Mouse (Mus musculus) liver, embryonic 11.5 days (tissue): ENCODE data around the gene Cnga3. TPM values are rescaled to one million over a fixed set of nuclear protein-coding genes. Genes with fewer than 3 reads are reported as not detected.
A peak's percentile ranks its signal among the peaks of the same experiment; 100 is the strongest.

ENCODE experiments used
- ATAC-seq: fragments of 200-750 bp; cut with Nextera tagmentation; replicated peaks from 2 replicates; pipeline ENCODE4 v1.8.0; 2017; ENCODE audit warnings: moderate number of reproducible peaks, mild to moderate bottlenecking, moderate TSS enrichment, moderate library complexity; ENCODE audit not compliant: low FRiP score
- DNase-seq: peaks from one replicate; pipeline ENCODE4 v3.0.0-alpha.2; 2017; ENCODE audit warnings: low spot score
- H3K27ac ChIP-seq: fragments of 300-500 bp; sonication (generic); 2 replicates; pipeline ENCODE4 v1.5.1; 2014; ENCODE audit warnings: mild to moderate bottlenecking, low read depth, low read length, control low read depth
- H3K27me3 ChIP-seq: fragments of 300-500 bp; sonication (generic); replicated peaks from 2 replicates; pipeline ENCODE4 v1.6.1; 2014; ENCODE audit warnings: low read length, mixed read lengths; ENCODE audit not compliant: control insufficient read depth, insufficient read depth
- H3K36me3 ChIP-seq: fragments of 300-500 bp; sonication (generic); 2 replicates; pipeline ENCODE4 v1.6.1; 2014; ENCODE audit warnings: mild to moderate bottlenecking, low read length, moderate library complexity, mixed read lengths; ENCODE audit not compliant: control insufficient read depth, insufficient read depth
- H3K4me1 ChIP-seq: fragments of 300-500 bp; sonication (generic); replicated peaks from 2 replicates; pipeline ENCODE4 v1.6.1; 2014; ENCODE audit warnings: low read length, mixed read lengths; ENCODE audit not compliant: control insufficient read depth, insufficient read depth
- H3K4me2 ChIP-seq: fragments of 300-500 bp; sonication (generic); 2 replicates; pipeline ENCODE4 v1.6.1; 2014; ENCODE audit warnings: mild to moderate bottlenecking, control low read depth, moderate library complexity
- H3K4me3 ChIP-seq: fragments of 300-500 bp; sonication (generic); 2 replicates; pipeline ENCODE4 v1.5.1; 2014; ENCODE audit warnings: low read depth, low read length, control low read depth
- H3K9ac ChIP-seq: fragments of 300-500 bp; sonication (generic); 2 replicates; pipeline ENCODE4 v1.6.1; 2014; ENCODE audit warnings: low read depth, low read length, control low read depth
- H3K9me3 ChIP-seq: fragments of 300-500 bp; sonication (generic); 2 replicates; pipeline ENCODE4 v1.6.1; 2016; ENCODE audit warnings: low read length, inconsistent platforms, mixed read lengths; ENCODE audit not compliant: control insufficient read depth
- WGBS: fragments of 180-500 bp; shearing (Covaris S2); extraction: QIAGEN DNeasy Blood & Tissue Kit; methylation state at CpG from one replicate; pipeline ENCODE4 v1.1.7; 2014; 5-methylcytosine and 5-hydroxymethylcytosine counted together
- polyA plus RNA-seq: library from polyadenylated mRNA; unstranded; fragments of >200 nt; fragmentation: Nextera tagmentation; extraction: Ambion mirVana; gene quantifications from 2 replicates; pipeline ENCODE4 v1.2.1, GENCODE M21; 2014

Gene Cnga3
- polyA plus RNA-seq, 1 experiment from 2014 or later, result not detected

GRCm38 (mm10) chr1:37296414-37296813, 82.2 kb downstream of the Cnga3 start:
- ATAC-seq (no peak), DNase-seq (no peak)
- Histone ChIP-seq H3K36me3 (no peaks in the 10 kb centered on the region), H3K27me3 (no peaks in the 10 kb centered on the region), H3K27ac (no peak overlapping the region), H3K9me3 (no peaks in the 10 kb centered on the region), H3K4me2 (no peak overlapping the region), H3K9ac (no peak overlapping the region), H3K4me1 (peaks cover 7% of the 10 kb centered on the region), H3K4me3 (no peak overlapping the region)
- WGBS, result 42% methylated on average over 1 of the region's 1 CpGs

- no peaks in the 10 kb centered on the region for H3K27me3 ChIP-seq
- no peaks in the 10 kb centered on the region for H3K9me3 ChIP-seq
- H3K9ac ChIP-seq, result no peak overlapping the region
- 82% methylated on average over 2 of the region's 2 CpGs for WGBS
- no peak overlapping the region for H3K4me3 ChIP-seq
- DNase-seq (no peak), ATAC-seq (no peak)
- H3K4me1 ChIP-seq, result peaks cover 7% of the 10 kb centered on the region
- no peak overlapping the region for H3K27ac ChIP-seq
- no peaks in the 10 kb centered on the region for H3K36me3 ChIP-seq
- H3K4me2 ChIP-seq, result no peak overlapping the region
Measured at GRCm38 (mm10) chr1:37298904-37299303, 84.7 kb downstream of the Cnga3 start.

GRCm38 (mm10) chr1:37299540-37300491, 85.6 kb downstream of the Cnga3 start, which contains the start of gene Inpp4a:
TSS of gene Inpp4a (plus strand) at chr1:37299865.
- DNase-seq, result peak; percentile 95
- Histone ChIP-seq H3K4me3 (peak within 1 kb of the TSS; percentile 72), H3K9me3 (no peaks in the 10 kb centered on the region), H3K9ac (peak within 1 kb of the TSS; percentile 66), H3K27ac (0 out of 2 replicates have a peak within 1 kb of the TSS, but pooled peaks have one; percentile 16), H3K4me1 (peaks cover 7% of the 10 kb centered on the region), H3K4me2 (peak within 1 kb of the TSS; percentile 82), H3K27me3 (no peaks in the 10 kb centered on the region), H3K36me3 (no peaks in the 10 kb centered on the region)
- ATAC-seq, result peak; percentile 91
- 1% methylated on average over 76 of the region's 77 CpGs for WGBS

- no peak overlapping the region for H3K27ac ChIP-seq
- H3K4me3 ChIP-seq, result peak overlapping the region; percentile 72
- peaks cover 7% of the 10 kb centered on the region for H3K4me1 ChIP-seq
- peak overlapping the region; percentile 82 for H3K4me2 ChIP-seq
- peak overlapping the region; percentile 5; the same call in 1 of the 2 replicates for H3K9ac ChIP-seq
- no peaks in the 10 kb centered on the region for H3K27me3 ChIP-seq
- ATAC-seq (no peak), DNase-seq (no peak)
- no peaks in the 10 kb centered on the region for H3K36me3 ChIP-seq
- H3K9me3 ChIP-seq, result no peaks in the 10 kb centered on the region
- WGBS, result 46% methylated on average over 5 of the region's 5 CpGs
Measured at GRCm38 (mm10) chr1:37300650-37301049, 86.4 kb downstream of the Cnga3 start.

- ATAC-seq (no peak), DNase-seq (no peak)
- Histone ChIP-seq H3K9me3 (no peaks in the 10 kb centered on the region), H3K4me3 (no peak overlapping the region), H3K27ac (no peak overlapping the region), H3K4me1 (peaks cover 7% of the 10 kb centered on the region), H3K36me3 (no peaks in the 10 kb centered on the region), H3K4me2 (no peak overlapping the region), H3K9ac (no peak overlapping the region), H3K27me3 (no peaks in the 10 kb centered on the region)
- 31% methylated on average over 3 of the region's 3 CpGs for WGBS
Measured at GRCm38 (mm10) chr1:37302801-37303200, 88.6 kb downstream of the Cnga3 start.

- DNase-seq, result no peak
- H3K27ac ChIP-seq, result no peak overlapping the region
- no peak overlapping the region for H3K4me3 ChIP-seq
- no peak for ATAC-seq
- no peaks in the 10 kb centered on the region for H3K27me3 ChIP-seq
- H3K9me3 ChIP-seq, result no peaks in the 10 kb centered on the region
- H3K36me3 ChIP-seq, result no peaks in the 10 kb centered on the region
- peaks cover 9% of the 10 kb centered on the region for H3K4me1 ChIP-seq
- 75% methylated on average over 9 of the region's 9 CpGs for WGBS
- H3K4me2 ChIP-seq, result no peak overlapping the region
- H3K9ac ChIP-seq, result no peak overlapping the region
Measured at GRCm38 (mm10) chr1:37305691-37306287, 91.6 kb downstream of the Cnga3 start.

GRCm38 (mm10) chr1:37307586-37307985, 93.4 kb downstream of the Cnga3 start:
- no peaks in the 10 kb centered on the region for H3K9me3 ChIP-seq
- H3K4me2 ChIP-seq, result no peak overlapping the region
- H3K27ac ChIP-seq, result no peak overlapping the region
- no peak overlapping the region for H3K9ac ChIP-seq
- no peaks in the 10 kb centered on the region for H3K36me3 ChIP-seq
- DNase-seq (no peak), ATAC-seq (no peak)
- H3K4me3 ChIP-seq, result no peak overlapping the region
- H3K27me3 ChIP-seq, result no peaks in the 10 kb centered on the region
- peaks cover 7% of the 10 kb centered on the region for H3K4me1 ChIP-seq
- WGBS, result 76% methylated on average over 2 of the region's 2 CpGs

- H3K4me3 ChIP-seq, result no peak overlapping the region
- DNase-seq (no peak), ATAC-seq (no peak)
- peaks cover 7% of the 10 kb centered on the region for H3K4me1 ChIP-seq
- no peak overlapping the region for H3K27ac ChIP-seq
- H3K36me3 ChIP-seq, result no peaks in the 10 kb centered on the region
- WGBS, result 72% methylated on average over 8 of the region's 8 CpGs
- no peak overlapping the region for H3K4me2 ChIP-seq
- H3K27me3 ChIP-seq, result no peaks in the 10 kb centered on the region
- H3K9ac ChIP-seq, result no peak overlapping the region
- no peaks in the 10 kb centered on the region for H3K9me3 ChIP-seq
Measured at GRCm38 (mm10) chr1:37308021-37308742, 93.9 kb downstream of the Cnga3 start.
